Mouse (Mus musculus) liver, embryonic 13.5 days (tissue): Measurements from ENCODE around the gene Spdl1. TPM values are rescaled to one million over a fixed set of nuclear protein-coding genes. Genes with fewer than 3 reads are reported as not detected.
"Not testable (repeated sequence)": the region's sequence is repeated elsewhere in the genome, so short reads cannot be mapped to it uniquely, and the experiment has no call there.

Experiments
- ATAC-seq: fragments of 200-750 bp; cut with Nextera tagmentation; 2 replicates; pipeline ENCODE4 v1.8.0; 2017; ENCODE audit warnings: low read depth, mild to moderate bottlenecking, moderate number of reproducible peaks, moderate library complexity
- DNase-seq: peaks from one replicate; pipeline ENCODE4 v3.0.0; 2022
- H3K27ac ChIP-seq: fragments of 300-500 bp; sonication (generic); 2 replicates; pipeline ENCODE4 v1.5.1; 2015; ENCODE audit warnings: moderate library complexity, mild to moderate bottlenecking, inconsistent platforms
- H3K27me3 ChIP-seq: fragments of 300-500 bp; sonication (generic); 2 replicates; pipeline ENCODE4 v1.6.1; 2015; ENCODE audit warnings: mild to moderate bottlenecking, inconsistent platforms
- H3K36me3 ChIP-seq: fragments of 300-500 bp; sonication (generic); 2 replicates; pipeline ENCODE4 v1.6.1; 2015; ENCODE audit warnings: mild to moderate bottlenecking, inconsistent platforms
- H3K4me1 ChIP-seq: fragments of 300-500 bp; sonication (generic); replicated peaks from 2 replicates; pipeline ENCODE4 v1.6.1; 2015; ENCODE audit warnings: inconsistent platforms
- H3K4me2 ChIP-seq: fragments of 300-500 bp; sonication (generic); 2 replicates; pipeline ENCODE4 v1.6.1; 2015; ENCODE audit warnings: inconsistent platforms, mild to moderate bottlenecking, moderate library complexity
- H3K4me3 ChIP-seq: fragments of 300-500 bp; sonication (generic); replicated peaks from 2 replicates; pipeline ENCODE4 v1.5.1; 2015; ENCODE audit warnings: mild to moderate bottlenecking, inconsistent platforms
- H3K9ac ChIP-seq: fragments of 300-500 bp; sonication (generic); 2 replicates; pipeline ENCODE4 v1.6.1; 2015; ENCODE audit warnings: mild to moderate bottlenecking, inconsistent platforms
- H3K9me3 ChIP-seq: fragments of 300-500 bp; sonication (generic); replicated peaks from 2 replicates; pipeline ENCODE4 v1.6.1; 2016; ENCODE audit warnings: inconsistent platforms
- WGBS: fragments of 180-500 bp; shearing (Covaris S2); methylation state at CpG from one replicate; pipeline ENCODE4 v1.1.7; 2015; ENCODE audit not compliant: insufficient replicate concordance; 5-methylcytosine and 5-hydroxymethylcytosine counted together
- polyA plus RNA-seq: library from polyadenylated mRNA; unstranded; fragments of >200 nt; fragmentation: Nextera tagmentation; extraction: Ambion mirVana; gene quantifications from 2 replicates; pipeline ENCODE4 v1.2.1, GENCODE M21; 2015

Spdl1 gene
- polyA plus RNA-seq, 1 experiment from 2014 or later = 16.7 TPM

DNA sequence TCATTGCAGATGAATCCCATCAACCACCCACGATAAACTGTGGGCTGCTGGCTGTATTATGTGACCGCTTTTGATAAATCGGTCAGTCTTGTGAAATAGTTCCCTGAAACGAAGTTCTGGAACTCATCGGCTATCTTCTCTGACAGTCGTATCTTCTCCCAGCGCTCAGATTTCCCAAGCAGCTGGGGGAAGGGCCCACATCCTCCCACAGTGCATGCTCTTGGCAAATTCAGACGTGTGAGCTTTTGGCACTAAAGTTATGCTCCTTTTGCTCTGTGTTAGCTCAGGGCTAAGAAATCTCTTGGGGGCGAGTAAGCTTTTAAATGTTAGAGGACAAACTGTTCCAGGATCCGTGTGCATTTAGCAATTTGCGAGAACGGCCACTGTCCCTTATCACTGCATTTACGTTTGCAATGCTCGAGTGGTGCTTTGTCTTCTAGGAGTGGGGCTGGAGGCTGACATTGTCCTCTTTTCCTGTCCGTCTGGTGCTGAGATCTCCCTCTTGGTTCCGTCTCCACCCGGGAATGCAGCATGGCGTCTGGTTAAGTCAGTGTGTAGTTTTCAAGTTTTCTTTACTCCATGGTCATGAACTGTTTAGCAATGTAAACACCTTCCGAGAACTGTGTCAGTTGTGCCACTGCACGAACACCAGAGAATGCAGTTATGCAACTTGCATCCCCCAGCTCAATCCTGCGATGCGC is 12.3 kb upstream of the Spdl1 start:
- no peak overlapping the region for H3K4me3 ChIP-seq
- H3K27me3 ChIP-seq = no peaks in the 10 kb centered on the region; the same call in 1 of the 2 replicates
- H3K9ac ChIP-seq = no peak overlapping the region
- no peak overlapping the region for H3K4me2 ChIP-seq
- ATAC-seq (no peak), DNase-seq (no peak)
- no peaks in the 10 kb centered on the region for H3K36me3 ChIP-seq
- WGBS = 44% methylated on average over 22 of the region's 22 CpGs
- H3K27ac ChIP-seq = no peak overlapping the region
- H3K4me1 ChIP-seq = no peaks in the 10 kb centered on the region
- H3K9me3 ChIP-seq = no peaks in the 10 kb centered on the region

DNA sequence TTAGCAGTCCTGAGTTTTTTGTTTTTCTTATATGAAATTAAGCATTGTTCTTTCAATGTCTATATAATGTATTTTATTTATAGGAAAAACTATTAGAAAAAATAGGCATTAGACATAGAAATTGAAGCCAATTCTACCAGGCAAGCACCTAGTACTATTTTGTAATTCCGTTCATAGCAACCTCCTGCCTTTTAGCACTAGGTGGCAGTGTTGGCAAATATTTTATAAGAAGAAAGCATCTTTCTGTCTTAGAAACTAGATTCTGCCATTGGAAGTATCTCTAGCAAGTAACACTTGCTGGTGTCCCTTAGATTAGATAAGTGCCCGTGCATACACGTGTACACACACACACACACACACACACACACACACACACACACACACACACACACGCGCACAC is 10.1 kb upstream of the Spdl1 start:
- no peaks in the 10 kb centered on the region for H3K4me1 ChIP-seq
- no peak overlapping the region for H3K9ac ChIP-seq
- no peaks in the 10 kb centered on the region for H3K9me3 ChIP-seq
- no peak for ATAC-seq
- no peak overlapping the region for H3K4me2 ChIP-seq
- DNase-seq = no peak
- 33% methylated on average over 5 of the region's 5 CpGs for WGBS
- no peak overlapping the region for H3K4me3 ChIP-seq
- no peak overlapping the region for H3K27ac ChIP-seq
- no peaks in the 10 kb centered on the region; the same call in 1 of the 2 replicates for H3K27me3 ChIP-seq
- no peaks in the 10 kb centered on the region for H3K36me3 ChIP-seq

DNA sequence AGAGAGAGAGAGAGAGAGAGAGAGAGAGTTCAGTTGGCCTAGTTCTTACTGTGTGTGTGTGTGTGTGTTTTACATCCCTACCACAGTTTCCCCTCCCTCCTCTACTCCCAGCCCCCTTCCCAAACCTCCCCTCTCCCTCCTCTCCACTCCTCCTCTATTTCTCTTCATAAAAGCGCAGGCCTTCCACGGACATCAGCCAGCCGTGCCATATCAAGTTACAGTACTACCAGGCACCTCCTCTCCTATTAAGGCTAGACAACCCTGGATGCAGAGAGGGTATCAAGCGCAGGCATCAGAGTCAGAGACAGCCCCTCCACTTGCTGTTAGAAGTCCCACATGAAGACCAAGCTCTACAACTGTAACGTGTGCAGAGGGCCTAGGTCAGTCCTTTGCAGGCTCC is 6.8 kb upstream of the Spdl1 start:
- 56% methylated on average over 5 of the region's 5 CpGs for WGBS
- Histone ChIP-seq H3K27ac (no peak overlapping the region), H3K9me3 (no peaks in the 10 kb centered on the region), H3K9ac (no peak overlapping the region), H3K4me3 (no peak overlapping the region), H3K36me3 (no peaks in the 10 kb centered on the region), H3K27me3 (no peaks in the 10 kb centered on the region), H3K4me2 (no peak overlapping the region), H3K4me1 (0 out of 2 replicates have a peak, but pooled peaks cover under 1% of the 10 kb centered on the region)
- ATAC-seq (no peak), DNase-seq (no peak)

DNA sequence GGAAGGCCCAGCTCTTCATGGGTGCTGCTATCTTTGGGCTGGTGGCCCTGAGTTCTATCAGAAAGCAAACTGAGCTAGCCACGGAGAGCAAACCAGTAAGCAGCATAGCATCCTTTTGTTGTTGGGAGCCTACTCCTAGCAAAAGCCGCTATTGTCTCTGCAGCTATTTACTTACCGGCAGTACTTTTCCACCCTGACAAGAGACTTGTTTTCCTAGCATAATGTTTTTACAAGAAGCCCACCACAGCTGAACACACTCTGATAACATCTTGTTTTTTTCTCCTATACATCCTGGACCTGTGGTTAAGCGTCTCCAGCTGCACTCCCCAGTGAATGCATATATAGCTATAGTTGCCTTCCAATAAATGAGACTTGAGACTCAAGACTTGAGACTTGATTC is 5.6 kb upstream of the Spdl1 start:
- no peak for ATAC-seq
- H3K4me3 ChIP-seq = no peak overlapping the region
- no peak overlapping the region for H3K27ac ChIP-seq
- no peaks in the 10 kb centered on the region for H3K27me3 ChIP-seq
- H3K9ac ChIP-seq = no peak overlapping the region
- no peaks in the 10 kb centered on the region for H3K36me3 ChIP-seq
- DNase-seq = no peak
- H3K4me2 ChIP-seq = no peak overlapping the region
- no peaks in the 10 kb centered on the region for H3K9me3 ChIP-seq
- 29% methylated on average over 4 of the region's 4 CpGs for WGBS
- H3K4me1 ChIP-seq = peaks cover 11% of the 10 kb centered on the region

DNA sequence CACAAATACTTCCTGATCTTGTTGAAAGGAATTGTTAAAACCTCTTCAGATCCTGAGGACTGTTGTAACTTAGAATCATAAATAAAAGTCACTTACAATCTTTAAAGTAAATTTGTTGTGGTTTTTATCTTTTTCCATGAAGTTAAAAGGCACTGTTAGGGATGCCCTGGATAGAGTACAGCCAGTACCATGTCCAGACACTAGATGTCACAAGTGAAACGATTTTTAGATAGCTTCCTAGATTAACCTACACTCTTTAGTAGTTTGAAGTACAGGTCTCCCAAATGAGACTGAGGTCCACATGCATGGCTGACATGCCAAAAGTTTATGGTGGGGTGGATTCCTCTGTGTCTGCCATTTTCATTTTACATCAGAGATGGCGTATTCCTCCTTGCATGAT is 2.8 kb upstream of the Spdl1 start:
- H3K4me1 ChIP-seq = peaks cover 29% of the 10 kb centered on the region
- no peak for ATAC-seq
- no peak overlapping the region for H3K4me2 ChIP-seq
- no peak for DNase-seq
- no peaks in the 10 kb centered on the region for H3K9me3 ChIP-seq
- no peak overlapping the region for H3K9ac ChIP-seq
- H3K36me3 ChIP-seq = no peaks in the 10 kb centered on the region
- 36% methylated on average over 2 of the region's 2 CpGs for WGBS
- H3K4me3 ChIP-seq = no peak overlapping the region
- no peaks in the 10 kb centered on the region for H3K27me3 ChIP-seq
- no peak overlapping the region for H3K27ac ChIP-seq

DNA sequence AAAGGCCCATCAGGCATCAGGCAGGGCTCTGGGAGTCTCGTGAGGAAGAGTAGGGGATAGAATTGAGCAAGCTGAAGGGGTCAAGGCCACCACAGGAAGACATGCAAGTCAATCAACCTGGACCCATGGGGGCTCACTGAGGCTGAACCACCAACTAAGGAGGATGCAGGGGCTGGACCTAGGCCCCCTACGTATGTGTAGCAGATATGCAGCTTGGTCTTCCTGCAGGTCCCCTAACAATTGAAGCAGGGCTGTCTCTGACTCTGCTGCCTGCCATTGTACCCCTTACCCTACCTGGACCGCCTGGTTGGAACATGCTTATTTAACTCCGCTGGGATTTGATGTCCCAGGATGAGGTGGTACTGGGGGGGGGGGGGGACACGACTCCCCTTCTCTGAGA is 763 bp downstream of the Spdl1 start:
- DNase-seq (peak; percentile 4), ATAC-seq (no peak)
- Histone ChIP-seq H3K27ac (0 out of 2 replicates have a peak overlapping the region, but pooled peaks have one; percentile 89), H3K4me3 (peak overlapping the region; percentile 84), H3K9me3 (no peaks in the 10 kb centered on the region), H3K36me3 (peaks cover 30% of the 10 kb centered on the region), H3K4me2 (peak overlapping the region; percentile 85), H3K9ac (peak overlapping the region; percentile 84), H3K4me1 (peaks cover 29% of the 10 kb centered on the region), H3K27me3 (no peaks in the 10 kb centered on the region)
- WGBS = 7% methylated on average over 5 of the region's 5 CpGs

DNA sequence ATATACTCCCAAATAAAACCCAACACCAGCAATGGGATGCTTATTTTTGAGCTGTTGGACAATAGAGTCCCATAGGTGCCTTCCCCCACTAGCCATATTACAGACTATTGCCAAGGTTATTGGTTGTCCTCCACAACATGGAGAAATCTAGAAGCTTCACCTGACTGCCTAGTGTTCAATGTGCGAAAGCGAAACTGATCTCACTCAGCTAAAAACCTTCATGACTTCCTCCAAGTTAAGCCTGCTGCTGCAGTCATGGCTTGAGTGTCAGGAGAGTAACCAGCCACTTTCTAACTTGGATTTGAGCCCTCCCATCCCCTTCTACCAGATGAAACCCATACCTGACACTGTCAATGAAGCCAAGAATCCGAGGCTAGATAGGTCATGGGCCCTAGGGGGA is 5.6 kb downstream of the Spdl1 start:
- H3K4me2 ChIP-seq = no peak overlapping the region
- 93% methylated on average over 3 of the region's 3 CpGs for WGBS
- DNase-seq = no peak
- H3K4me3 ChIP-seq = no peak overlapping the region
- no peak overlapping the region for H3K9ac ChIP-seq
- peaks cover 65% of the 10 kb centered on the region for H3K36me3 ChIP-seq
- H3K27me3 ChIP-seq = no peaks in the 10 kb centered on the region
- no peak for ATAC-seq
- no peak overlapping the region for H3K27ac ChIP-seq
- peaks cover 15% of the 10 kb centered on the region for H3K4me1 ChIP-seq
- no peaks in the 10 kb centered on the region for H3K9me3 ChIP-seq

DNA sequence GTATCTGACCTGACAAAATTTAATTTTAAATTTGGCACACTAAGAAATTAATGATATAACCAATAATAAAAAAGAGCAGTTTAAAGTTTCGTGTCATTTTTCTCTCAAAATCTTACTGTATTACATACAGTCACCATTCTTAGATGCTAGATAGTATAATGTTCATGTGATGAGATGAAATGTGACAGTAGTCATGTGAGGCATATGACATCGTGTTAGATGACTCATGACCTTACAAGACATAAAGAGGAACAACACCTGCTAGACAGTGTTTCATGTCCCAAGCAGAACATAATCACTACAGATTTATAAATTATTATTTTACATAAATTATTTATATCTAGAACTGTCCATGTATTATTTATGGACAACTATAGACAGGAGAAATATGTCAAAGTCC is 6.5 kb downstream of the Spdl1 start:
- Histone ChIP-seq H3K9ac (no peak overlapping the region), H3K27me3 (no peaks in the 10 kb centered on the region), H3K9me3 (no peaks in the 10 kb centered on the region), H3K36me3 (peaks cover 71% of the 10 kb centered on the region), H3K4me3 (no peak overlapping the region), H3K4me1 (peaks cover 7% of the 10 kb centered on the region), H3K27ac (no peak overlapping the region), H3K4me2 (no peak overlapping the region)
- 80% methylated on average over 2 of the region's 2 CpGs for WGBS
- ATAC-seq (no peak), DNase-seq (no peak)

DNA sequence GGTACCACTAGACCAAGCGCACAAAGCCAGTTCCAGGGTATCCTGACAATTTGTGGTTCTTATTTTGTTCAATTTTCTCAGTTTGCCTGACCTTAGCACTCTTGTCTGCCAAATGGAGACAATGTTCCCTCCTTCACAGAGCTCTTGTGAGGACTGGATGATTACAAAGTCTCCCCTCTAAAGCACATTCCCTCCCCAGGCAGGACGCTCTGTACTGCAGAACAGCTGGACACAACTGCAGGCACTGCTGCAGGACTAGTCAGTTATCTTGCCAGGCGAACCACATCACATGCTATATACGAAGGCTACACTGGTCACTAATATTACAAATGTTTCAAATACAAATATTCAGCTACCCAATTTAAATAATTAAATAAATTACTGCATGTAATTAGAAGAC is 8.7 kb downstream of the Spdl1 start:
- no peaks in the 10 kb centered on the region for H3K27me3 ChIP-seq
- H3K4me1 ChIP-seq = no peaks in the 10 kb centered on the region
- no peak overlapping the region for H3K4me2 ChIP-seq
- no peaks in the 10 kb centered on the region for H3K9me3 ChIP-seq
- no peak overlapping the region for H3K27ac ChIP-seq
- H3K9ac ChIP-seq = no peak overlapping the region
- WGBS = 82% methylated on average over 4 of the region's 4 CpGs
- H3K36me3 ChIP-seq = peaks cover 82% of the 10 kb centered on the region
- H3K4me3 ChIP-seq = no peak overlapping the region
- no peak for DNase-seq
- ATAC-seq = no peak

DNA sequence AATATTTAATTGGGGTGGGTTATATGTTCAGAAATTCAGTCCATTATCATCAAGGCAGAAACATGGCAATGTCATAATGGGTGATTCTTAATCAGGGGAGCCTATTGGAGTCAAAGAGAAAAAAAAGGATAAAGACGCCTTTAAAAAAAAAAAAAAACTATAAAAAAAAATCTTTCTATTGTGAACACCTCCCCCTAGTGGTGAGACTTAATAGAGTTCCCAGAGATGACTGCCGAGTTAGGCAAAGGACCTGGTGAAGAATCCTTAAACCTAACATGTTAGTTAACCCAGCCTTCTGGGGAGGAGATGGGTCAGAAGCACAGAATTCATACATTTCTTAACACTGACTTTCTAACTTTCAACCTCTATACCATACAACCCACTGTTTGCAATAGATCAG is 18.7 kb downstream of the Spdl1 start:
- WGBS = 20% methylated on average over 2 of the region's 2 CpGs
- Histone ChIP-seq H3K36me3 (peaks cover 78% of the 10 kb centered on the region), H3K9ac (no peak overlapping the region), H3K27ac (no peak overlapping the region), H3K9me3 (no peaks in the 10 kb centered on the region), H3K4me1 (no peaks in the 10 kb centered on the region), H3K27me3 (no peaks in the 10 kb centered on the region), H3K4me2 (no peak overlapping the region), H3K4me3 (no peak overlapping the region)
- ATAC-seq (no peak), DNase-seq (no peak)

DNA sequence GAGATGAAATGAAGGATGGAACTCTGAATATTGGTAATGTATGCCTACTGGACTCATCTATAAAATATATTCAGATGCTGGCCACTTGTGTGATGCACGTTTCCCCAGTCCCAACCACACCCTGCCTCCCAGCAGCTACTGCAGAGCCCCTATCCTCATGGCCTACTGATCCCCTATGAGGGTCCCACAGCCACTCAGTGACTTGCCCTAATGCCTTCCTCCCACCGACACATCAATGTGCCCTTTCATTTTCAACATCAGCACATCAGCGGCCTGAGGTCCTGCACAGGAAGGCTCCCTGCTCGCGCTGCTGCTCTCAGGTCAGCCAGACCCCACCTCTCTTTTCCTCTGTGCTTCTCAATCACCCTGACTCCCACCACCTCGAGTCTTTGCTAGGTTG is 19.1 kb downstream of the Spdl1 start:
- Histone ChIP-seq H3K36me3 (peaks cover 80% of the 10 kb centered on the region), H3K4me1 (no peaks in the 10 kb centered on the region), H3K4me3 (no peak overlapping the region), H3K27me3 (no peaks in the 10 kb centered on the region), H3K27ac (no peak overlapping the region), H3K9ac (no peak overlapping the region), H3K4me2 (no peak overlapping the region), H3K9me3 (no peaks in the 10 kb centered on the region)
- ATAC-seq = no peak
- 86% methylated on average over 6 of the region's 6 CpGs for WGBS
- DNase-seq = no peak

DNA sequence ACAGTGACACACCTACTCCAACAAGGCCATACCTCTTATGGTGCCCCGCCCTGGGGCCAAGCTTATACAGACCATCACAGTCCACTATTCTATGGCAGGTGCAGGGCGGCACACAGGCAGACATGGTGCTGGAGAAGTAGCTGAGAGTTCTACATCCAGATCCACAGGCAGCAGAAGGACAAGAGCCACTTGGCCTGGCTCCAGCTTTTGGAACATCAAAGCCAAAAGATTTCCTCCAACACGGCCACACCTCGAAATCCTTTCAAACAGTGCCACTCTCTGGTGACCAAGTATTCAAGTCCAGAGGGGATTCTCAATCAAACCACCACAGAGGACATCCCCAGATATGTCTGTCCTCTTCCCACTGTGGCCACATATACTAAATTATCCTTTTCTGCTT is 28.4 kb downstream of the Spdl1 start:
- 76% methylated on average over 4 of the region's 4 CpGs for WGBS
- not testable (repeated sequence) for H3K9me3 ChIP-seq, H3K36me3 ChIP-seq, H3K4me2 ChIP-seq, H3K4me3 ChIP-seq, DNase-seq, ATAC-seq, H3K27ac ChIP-seq, H3K4me1 ChIP-seq, H3K27me3 ChIP-seq, H3K9ac ChIP-seq
